Mouse (Mus musculus): Measurements from ENCODE around the gene Rock2. TPM values are rescaled to one million over a fixed set of nuclear protein-coding genes. Genes with fewer than 3 reads are reported as not detected.

Rock2 gene
- total and polyA plus RNA-seq, 2 experiments from 2014 or later: 10.5 to 43.1 TPM

DNA sequence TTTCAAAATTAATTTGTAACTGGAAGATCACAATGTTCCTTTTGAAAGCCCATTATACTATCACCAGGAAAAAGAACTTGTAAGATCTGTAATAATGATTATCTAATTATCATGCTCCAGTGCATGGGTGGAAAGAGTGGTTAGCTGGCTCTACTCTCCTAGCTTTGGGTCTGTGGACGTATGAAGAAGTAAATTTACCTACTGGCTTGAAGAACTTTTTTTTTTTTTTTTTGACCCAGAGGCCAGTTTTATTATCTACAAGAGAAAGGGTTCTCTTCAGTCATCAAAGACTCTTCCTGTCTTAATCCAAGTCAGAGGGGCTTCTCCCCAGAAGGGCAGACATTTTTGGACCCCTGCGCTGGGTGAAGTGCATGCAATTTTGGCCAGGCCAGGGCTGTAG lies 1.7 kb upstream of the Rock2 start:
- Histone ChIP-seq H3K4me1 (ENCODE audit: insufficient read depth) (peaks cover 11% of the 10 kb centered on the region), H3K4me2 (ENCODE audit: low read depth) (no peak overlapping the region), H3K27me3 (ENCODE audit: insufficient read depth, low read length) (no peaks in the 10 kb centered on the region), H3K36me3 (ENCODE audit: insufficient read depth) (no peaks in the 10 kb centered on the region), H3K4me3 (ENCODE audit: low read depth, low read length) (no peak overlapping the region), H3K9ac (no peak overlapping the region), H3K9me3 (ENCODE audit: low read length) (no peaks in the 10 kb centered on the region), H3K27ac (ENCODE audit: low read depth, low read length) (no peak overlapping the region)
- TF ChIP-seq CTCF (IDR thresholded peaks at IDR 0.05; ENCODE audit: low read depth): no peak
- ATAC-seq (no peak), DNase-seq (no peak)
- 90% methylated on average over 2 of the region's 2 CpGs for WGBS

DNA sequence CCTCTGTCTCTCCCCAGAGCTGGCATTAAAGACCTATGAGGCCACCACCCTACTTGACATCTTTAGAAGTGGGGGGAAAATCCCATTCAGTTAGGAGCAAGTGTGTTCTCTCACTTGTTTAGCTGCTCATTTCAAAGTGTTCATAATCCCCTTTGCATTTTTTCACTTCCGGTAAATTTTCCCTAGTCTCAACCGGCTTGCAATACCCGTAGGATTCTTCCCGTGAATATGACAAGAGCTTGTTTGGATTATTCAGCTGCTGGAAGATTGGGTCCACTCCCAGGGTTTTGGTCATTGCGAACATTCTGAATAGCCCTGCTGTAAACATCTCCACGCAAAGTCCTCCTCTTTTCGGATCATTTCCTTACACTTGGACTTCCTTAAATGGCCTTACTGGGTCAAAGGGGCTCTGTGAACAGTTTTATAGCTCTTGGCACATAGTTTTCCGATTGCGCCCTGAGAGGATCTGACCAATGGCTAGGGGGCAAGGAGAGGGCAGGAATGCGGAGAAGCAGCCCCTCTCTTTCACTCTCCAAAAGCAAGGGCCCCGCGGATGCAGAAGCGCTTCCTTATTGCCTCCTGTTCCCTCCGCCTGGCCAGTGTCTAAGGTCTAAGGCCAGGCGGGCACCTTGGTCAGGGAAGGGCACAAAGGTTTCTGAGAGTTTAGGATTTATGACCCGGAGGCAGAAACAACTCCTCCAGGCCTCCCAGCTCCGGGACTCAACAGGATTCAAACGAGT lies 869 bp upstream of the Rock2 start:
- 4% methylated on average over 18 of the region's 18 CpGs for WGBS
- TF ChIP-seq CTCF (IDR thresholded peaks at IDR 0.05; ENCODE audit: low read depth): no peak
- H3K4me2 ChIP-seq (ENCODE audit: low read depth): peak overlapping the region; percentile 91
- no peak; the same call in 1 of the 2 replicates for ATAC-seq
- DNase-seq: peak; percentile 35
- no peaks in the 10 kb centered on the region for H3K36me3 ChIP-seq (ENCODE audit: insufficient read depth)
- H3K27me3 ChIP-seq (ENCODE audit: insufficient read depth, low read length): no peaks in the 10 kb centered on the region
- no peaks in the 10 kb centered on the region for H3K9me3 ChIP-seq (ENCODE audit: low read length)
- H3K27ac ChIP-seq (ENCODE audit: low read depth, low read length): peak overlapping the region; percentile 92
- H3K9ac ChIP-seq: peak overlapping the region; percentile 84
- H3K4me3 ChIP-seq (ENCODE audit: low read depth, low read length): peak overlapping the region; percentile 88
- H3K4me1 ChIP-seq (ENCODE audit: insufficient read depth): peaks cover 11% of the 10 kb centered on the region

- peak overlapping the region; percentile 88 for H3K4me3 ChIP-seq (ENCODE audit: low read depth, low read length)
- peak overlapping the region; percentile 84 for H3K9ac ChIP-seq
- H3K27ac ChIP-seq (ENCODE audit: low read depth, low read length): peak overlapping the region; percentile 92
- no peaks in the 10 kb centered on the region for H3K36me3 ChIP-seq (ENCODE audit: insufficient read depth)
- no peak for TF ChIP-seq CTCF (IDR thresholded peaks at IDR 0.05; ENCODE audit: low read depth)
- no peaks in the 10 kb centered on the region for H3K9me3 ChIP-seq (ENCODE audit: low read length)
- peaks cover 11% of the 10 kb centered on the region for H3K4me1 ChIP-seq (ENCODE audit: insufficient read depth)
- DNase-seq: peak; percentile 63
- peak overlapping the region; percentile 91 for H3K4me2 ChIP-seq (ENCODE audit: low read depth)
- peak; percentile 53 for ATAC-seq
- whole genome bisulfite sequencing: under 1% methylated on average over 39 of the region's 41 CpGs
- no peaks in the 10 kb centered on the region for H3K27me3 ChIP-seq (ENCODE audit: insufficient read depth, low read length)
These were observed 680 bp downstream of the Rock2 start for GRCm38 (mm10) chr12:16895221-16895928.

GRCm38 (mm10) chr12:16896073-16896789 lies 1.5 kb downstream of the Rock2 start:
- peak overlapping the region; percentile 91 for H3K4me2 ChIP-seq (ENCODE audit: low read depth)
- DNase-seq: no peak
- ATAC-seq: no peak
- WGBS: 18% methylated on average over 8 of the region's 8 CpGs
- no peak for TF ChIP-seq CTCF (IDR thresholded peaks at IDR 0.05; ENCODE audit: low read depth)
- peaks cover 11% of the 10 kb centered on the region for H3K4me1 ChIP-seq (ENCODE audit: insufficient read depth)
- no peaks in the 10 kb centered on the region for H3K9me3 ChIP-seq (ENCODE audit: low read length)
- no peaks in the 10 kb centered on the region for H3K36me3 ChIP-seq (ENCODE audit: insufficient read depth)
- no peak overlapping the region for H3K27ac ChIP-seq (ENCODE audit: low read depth, low read length)
- no peaks in the 10 kb centered on the region for H3K27me3 ChIP-seq (ENCODE audit: insufficient read depth, low read length)
- peak overlapping the region; percentile 84 for H3K9ac ChIP-seq
- peak overlapping the region; percentile 88 for H3K4me3 ChIP-seq (ENCODE audit: low read depth, low read length)

GRCm38 (mm10) chr12:16897225-16897624 lies 2.5 kb downstream of the Rock2 start:
- no peaks in the 10 kb centered on the region for H3K9me3 ChIP-seq (ENCODE audit: low read length)
- no peaks in the 10 kb centered on the region for H3K36me3 ChIP-seq (ENCODE audit: insufficient read depth)
- no peak overlapping the region for H3K27ac ChIP-seq (ENCODE audit: low read depth, low read length)
- 66% methylated on average over 2 of the region's 2 CpGs for WGBS
- DNase-seq (no peak), ATAC-seq (no peak)
- no peak overlapping the region for H3K4me3 ChIP-seq (ENCODE audit: low read depth, low read length)
- no peaks in the 10 kb centered on the region for H3K27me3 ChIP-seq (ENCODE audit: insufficient read depth, low read length)
- H3K4me2 ChIP-seq (ENCODE audit: low read depth): peak overlapping the region; percentile 91
- no peak overlapping the region for H3K9ac ChIP-seq
- TF ChIP-seq CTCF (IDR thresholded peaks at IDR 0.05; ENCODE audit: low read depth): no peak
- peaks cover 11% of the 10 kb centered on the region for H3K4me1 ChIP-seq (ENCODE audit: insufficient read depth)

- Histone ChIP-seq H3K4me2 (ENCODE audit: low read depth) (no peak overlapping the region), H3K4me1 (ENCODE audit: insufficient read depth) (peaks cover 11% of the 10 kb centered on the region), H3K9me3 (ENCODE audit: low read length) (no peaks in the 10 kb centered on the region), H3K27ac (ENCODE audit: low read depth, low read length) (no peak overlapping the region), H3K27me3 (ENCODE audit: insufficient read depth, low read length) (no peaks in the 10 kb centered on the region), H3K9ac (no peak overlapping the region), H3K4me3 (ENCODE audit: low read depth, low read length) (no peak overlapping the region), H3K36me3 (ENCODE audit: insufficient read depth) (no peaks in the 10 kb centered on the region)
- TF ChIP-seq CTCF (IDR thresholded peaks at IDR 0.05; ENCODE audit: low read depth): no peak
- DNase-seq (no peak), ATAC-seq (no peak)
- WGBS: 63% methylated on average over 2 of the region's 2 CpGs
These were observed 3.5 kb downstream of the Rock2 start for GRCm38 (mm10) chr12:16898221-16898620.

Data from forebrain, postnatal 0 days (tissue).